Mouse (Mus musculus): ENCODE measurements around the gene Rab7b.

- TF ChIP-seq CTCF (IDR thresholded peaks at IDR 0.05; ENCODE audit: low read depth): no peak
- no peak for TF ChIP-seq EP300 (IDR thresholded peaks at IDR 0.05; ENCODE audit: low read depth)
These were observed 28.9 kb upstream of the Rab7b start for GRCm38 (mm10) chr1:131659512-131660085.

All from heart, postnatal 0 days (tissue).